Mouse (Mus musculus): ENCODE measurements around the gene Olfr1477.
"Not testable (repeated sequence)": the region's sequence is repeated elsewhere in the genome, so short reads cannot be mapped to it uniquely, and the experiment has no call there.

Olfr1477 gene

DNA sequence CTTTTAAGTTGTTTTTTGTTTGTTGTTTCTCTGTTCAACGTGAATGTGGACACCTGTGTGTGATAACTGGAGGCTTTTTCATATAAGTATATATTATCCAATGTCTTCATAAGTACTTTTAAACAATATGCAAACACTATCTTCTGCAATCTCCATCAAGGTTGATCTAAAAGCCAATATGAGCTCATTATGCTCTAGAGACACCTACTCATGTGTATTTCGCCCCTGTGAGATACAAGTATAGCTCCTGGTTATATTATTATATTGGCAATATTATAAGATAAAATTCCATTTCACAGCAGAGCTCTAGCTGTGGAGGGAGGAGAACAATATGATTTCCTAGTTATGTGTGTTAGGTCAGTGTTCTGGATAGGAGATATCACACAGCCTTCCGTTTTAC is at the start of gene Olfr1477:
TSS of gene Olfr1477 (plus strand) at position 301 of the 400 bp plus-strand sequence.
- no peak for DNase-seq (ENCODE audit: low read depth)

DNA sequence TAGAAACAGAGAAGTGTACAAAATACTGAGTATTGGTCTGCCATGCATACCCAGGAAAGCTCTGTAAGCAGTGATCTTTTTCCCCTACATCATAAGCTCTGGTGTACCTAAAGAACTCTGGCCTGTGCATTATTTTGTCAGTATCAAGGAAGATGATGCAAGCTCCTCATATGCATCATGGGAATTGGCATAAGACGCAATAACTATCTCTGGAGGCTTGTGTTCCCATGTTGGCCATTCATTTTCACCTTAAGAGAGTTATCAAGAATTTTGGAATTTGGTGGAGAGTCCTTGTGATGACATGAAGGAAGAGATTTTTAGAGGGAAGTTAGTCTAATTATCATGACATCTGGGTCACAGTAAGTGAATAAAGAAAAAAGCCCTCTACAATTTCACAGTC is 44.4 kb upstream of the Olfr1477 start, which contains the start of gene Olfr1472:
TSS of gene Olfr1472 (minus strand) at position 101 of the 400 bp plus-strand sequence.
- DNase-seq (ENCODE audit: low read depth): no peak

DNA sequence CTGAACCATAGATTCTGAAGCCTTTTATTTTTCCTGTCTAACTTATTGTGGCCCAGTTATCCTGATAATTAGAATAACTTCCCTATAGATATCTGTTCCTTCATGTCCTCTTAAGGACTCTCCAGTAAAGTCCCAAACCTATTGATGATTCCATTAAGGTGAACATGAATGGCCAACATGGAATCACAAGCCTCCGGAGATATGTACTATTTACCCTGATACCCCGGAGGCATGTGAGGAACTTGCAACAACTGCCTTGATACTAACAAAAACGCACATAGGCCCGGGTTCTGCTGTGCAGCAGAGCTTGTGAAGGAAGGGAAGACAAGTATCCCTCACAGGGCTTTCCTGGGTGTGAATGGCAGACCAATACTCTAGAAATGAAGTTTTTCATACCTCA is 31.1 kb upstream of the Olfr1477 start, which contains the start of gene Olfr1474:
TSS of gene Olfr1474 (plus strand) at position 301 of the 400 bp plus-strand sequence.
- not testable (repeated sequence) for DNase-seq (ENCODE audit: low read depth)

DNA sequence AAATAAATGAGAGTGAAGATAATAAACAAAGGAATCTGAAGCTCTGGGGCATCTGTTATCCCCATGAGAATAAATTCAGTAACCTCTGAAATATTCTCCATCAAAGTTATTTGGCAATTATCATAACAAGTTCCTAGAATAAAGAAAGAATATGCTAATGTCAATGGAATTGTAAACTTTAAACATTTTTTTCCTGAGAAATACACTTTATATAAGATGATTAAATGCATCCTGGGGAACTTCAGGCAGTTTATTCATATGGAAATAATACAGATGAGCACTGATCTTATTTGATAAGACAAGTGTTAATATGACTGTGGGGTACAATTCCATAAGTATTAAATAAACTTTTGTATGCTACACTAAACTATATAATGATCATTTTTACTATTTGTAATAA is 20.2 kb upstream of the Olfr1477 start, which contains the start of gene Olfr1475:
TSS of gene Olfr1475 (minus strand) at position 101 of the 400 bp plus-strand sequence.
- no peak for DNase-seq (ENCODE audit: low read depth)

DNA sequence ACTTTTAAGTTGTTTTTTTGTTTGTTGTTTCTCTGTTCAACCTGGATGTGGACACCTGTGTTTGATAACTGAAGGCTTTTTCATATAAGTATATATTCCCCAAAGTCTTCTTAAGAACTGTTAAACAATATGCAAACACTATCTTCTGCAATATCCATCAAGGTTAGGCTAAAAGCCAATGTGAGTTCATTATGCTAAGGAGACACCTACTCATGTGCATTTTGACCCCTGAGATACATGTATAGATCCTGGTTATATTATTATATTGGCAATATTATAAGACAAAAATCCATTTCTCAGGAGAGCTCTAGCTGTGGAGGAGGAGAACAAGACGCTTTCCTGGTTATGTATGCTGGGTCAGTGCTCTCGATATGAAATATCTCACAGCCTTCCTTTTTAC is 27.3 kb downstream of the Olfr1477 start, which contains the start of gene Olfr1480:
TSS of gene Olfr1480 (plus strand) at position 301 of the 400 bp plus-strand sequence.
- DNase-seq (ENCODE audit: low read depth): no peak
